ENCODE assay signal across 10 mouse cellular contexts in the genomic region with DNA sequence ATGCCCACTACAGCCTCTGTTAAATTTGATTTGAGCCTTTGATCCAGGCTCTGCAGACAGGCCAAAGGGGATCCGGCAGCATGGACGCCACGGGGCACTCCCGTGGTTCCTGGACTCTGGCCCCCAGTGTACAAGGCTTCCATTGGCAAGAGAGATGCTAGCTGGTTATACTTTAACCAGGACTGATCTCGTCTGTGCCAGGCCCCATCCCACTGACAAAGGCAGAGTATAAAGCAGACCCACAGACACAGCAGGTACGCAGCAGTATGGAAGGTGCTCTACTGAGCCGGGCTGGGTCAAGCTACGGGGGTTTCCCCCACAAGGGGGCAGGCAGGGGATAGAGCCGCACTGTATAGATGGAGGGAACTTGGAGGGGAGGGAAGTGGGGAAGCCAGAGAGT. TPM values are rescaled to one million over a fixed set of nuclear protein-coding genes. Genes with fewer than 3 reads are reported as not detected.
DNase-seq lines count a peak whose midpoint lies in the region; ATAC-seq and TF ChIP-seq lines count a peak whose summit lies in the region.
"Had no signal": no experiment of that assay in that cellular context is flagged by ENCODE, and none has a peak within 500 bp of the region (broad histone marks: within the 10 kb centered on the region; RNA-seq: fewer than 3 reads in every experiment).

No protein-coding gene starts in this region.

- H3K9ac ChIP-seq in hindbrain, embryonic 13.5 days = peak overlapping the region; percentile 13; the same call in 1 of the 2 replicates
- no peak overlapping the region for H3K9ac ChIP-seq in hindbrain, embryonic 14.5 days
- H3K9ac ChIP-seq in kidney, embryonic 14.5 days (ENCODE audit: low read depth, low read length) = no peak overlapping the region
- H3K9ac ChIP-seq in stomach, embryonic 15.5 days = no peak overlapping the region
- no peak overlapping the region for H3K9ac ChIP-seq in forebrain, embryonic 11.5 days (ENCODE audit: low read length)
- H3K9ac ChIP-seq: forebrain, embryonic 12.5 days; limb, embryonic 13.5 days had no signal

- peaks cover 7% of the 10 kb centered on the region for H3K4me1 ChIP-seq in hindbrain, embryonic 13.5 days (replicated peaks)
- no peaks in the 10 kb centered on the region for H3K4me1 ChIP-seq in hindbrain, embryonic 14.5 days (replicated peaks; ENCODE audit: control insufficient read depth, insufficient read depth, low read length)
- no peaks in the 10 kb centered on the region for H3K4me1 ChIP-seq in kidney, embryonic 14.5 days (ENCODE audit: control insufficient read depth, insufficient read depth, low read length)
- peaks cover 8% of the 10 kb centered on the region; the same call in 1 of the 2 replicates for H3K4me1 ChIP-seq in stomach, embryonic 15.5 days
- H3K4me1 ChIP-seq in forebrain, embryonic 11.5 days (replicated peaks; ENCODE audit: control insufficient read depth, insufficient read depth, low read length) = no peaks in the 10 kb centered on the region; the same call in 1 of the 2 replicates
- H3K4me1 ChIP-seq: limb, embryonic 13.5 days had no signal

- no peak overlapping the region for H3K4me3 ChIP-seq in hindbrain, embryonic 13.5 days
- H3K4me3 ChIP-seq in hindbrain, embryonic 14.5 days (replicated peaks; ENCODE audit: low read length) = no peak overlapping the region
- no peak overlapping the region for H3K4me3 ChIP-seq in kidney, embryonic 14.5 days (ENCODE audit: low read length)
- peak overlapping the region; percentile 18; the same call in 1 of the 2 replicates for H3K4me3 ChIP-seq in stomach, embryonic 15.5 days (replicated peaks)
- H3K4me3 ChIP-seq in gastrocnemius, adult 2 months = no peak overlapping the region
- no peak overlapping the region for H3K4me3 ChIP-seq in forebrain, embryonic 11.5 days (ENCODE audit: low read depth, low read length)
- H3K4me3 ChIP-seq: forebrain, embryonic 12.5 days; limb, embryonic 13.5 days had no signal

- H3K4me2 ChIP-seq in hindbrain, embryonic 13.5 days = no peak overlapping the region
- no peak overlapping the region for H3K4me2 ChIP-seq in hindbrain, embryonic 14.5 days (replicated peaks)
- H3K4me2 ChIP-seq in kidney, embryonic 14.5 days (replicated peaks; ENCODE audit: low read depth, low read length) = no peak overlapping the region; the same call in 1 of the 2 replicates
- peak overlapping the region; percentile 21; the same call in 1 of the 2 replicates for H3K4me2 ChIP-seq in stomach, embryonic 15.5 days
- H3K4me2 ChIP-seq in forebrain, embryonic 11.5 days (ENCODE audit: low read depth, low read length, severe bottlenecking) = no peak overlapping the region
- H3K4me2 ChIP-seq: forebrain, embryonic 12.5 days; limb, embryonic 13.5 days had no signal

- peaks cover 13% of the 10 kb centered on the region; the same call in 1 of the 2 replicates for H3K27me3 ChIP-seq in hindbrain, embryonic 13.5 days
- H3K27me3 ChIP-seq in hindbrain, embryonic 14.5 days (ENCODE audit: control insufficient read depth, insufficient read depth, low read length) = no peaks in the 10 kb centered on the region
- H3K27me3 ChIP-seq in kidney, embryonic 14.5 days (ENCODE audit: control insufficient read depth, insufficient read depth, low read length) = no peaks in the 10 kb centered on the region
- no peaks in the 10 kb centered on the region for H3K27me3 ChIP-seq in stomach, embryonic 15.5 days (replicated peaks)
- no peaks in the 10 kb centered on the region for H3K27me3 ChIP-seq in forebrain, embryonic 11.5 days (ENCODE audit: control insufficient read depth, insufficient read depth, low read length)

- intact Hi-C loops in gastrocnemius, adult 2 months (cut with DNase I) = no loop called here

- no peak for ATAC-seq in hindbrain, embryonic 13.5 days (ENCODE audit: low FRiP score)
- ATAC-seq in hindbrain, embryonic 14.5 days (ENCODE audit: low FRiP score) = no peak
- peak; percentile 76 for ATAC-seq in kidney, embryonic 14.5 days (ENCODE audit: low FRiP score, low TSS enrichment)
- ATAC-seq in stomach, embryonic 15.5 days (ENCODE audit: insufficient read depth, low FRiP score, low read depth) = peak; percentile 79
- ATAC-seq in forebrain, embryonic 11.5 days (replicated peaks; ENCODE audit: low FRiP score) = no peak

- 33% methylated on average over 9 of the region's 9 CpGs for WGBS in hindbrain, embryonic 13.5 days
- 29% methylated on average over 9 of the region's 9 CpGs for WGBS in hindbrain, embryonic 14.5 days
- WGBS in kidney, embryonic 14.5 days = 29% methylated on average over 9 of the region's 9 CpGs
- 32% methylated on average over 9 of the region's 9 CpGs for WGBS in stomach, embryonic 15.5 days
- 39% methylated on average over 9 of the region's 9 CpGs for WGBS in forebrain, embryonic 11.5 days

- no peak for TF ChIP-seq CTCF in gastrocnemius, adult 2 months (IDR thresholded peaks at IDR 0.05)

- H3K36me3 ChIP-seq in hindbrain, embryonic 13.5 days = no peaks in the 10 kb centered on the region
- no peaks in the 10 kb centered on the region for H3K36me3 ChIP-seq in hindbrain, embryonic 14.5 days (replicated peaks; ENCODE audit: control insufficient read depth, insufficient read depth)
- H3K36me3 ChIP-seq in kidney, embryonic 14.5 days (ENCODE audit: control insufficient read depth, insufficient read depth, low read length) = no peaks in the 10 kb centered on the region
- no peaks in the 10 kb centered on the region for H3K36me3 ChIP-seq in stomach, embryonic 15.5 days
- no peaks in the 10 kb centered on the region for H3K36me3 ChIP-seq in forebrain, embryonic 11.5 days (ENCODE audit: control insufficient read depth, insufficient read depth, low read length)
- H3K36me3 ChIP-seq: forebrain, embryonic 12.5 days; limb, embryonic 13.5 days had no signal

- no peaks in the 10 kb centered on the region for H3K9me3 ChIP-seq in hindbrain, embryonic 13.5 days
- no peaks in the 10 kb centered on the region for H3K9me3 ChIP-seq in hindbrain, embryonic 14.5 days (ENCODE audit: control insufficient read depth, low read length)
- no peaks in the 10 kb centered on the region for H3K9me3 ChIP-seq in kidney, embryonic 14.5 days (ENCODE audit: control insufficient read depth, low read length)
- H3K9me3 ChIP-seq in stomach, embryonic 15.5 days = no peaks in the 10 kb centered on the region
- no peaks in the 10 kb centered on the region for H3K9me3 ChIP-seq in forebrain, embryonic 11.5 days (ENCODE audit: control insufficient read depth, low read length)
- H3K9me3 ChIP-seq: forebrain, embryonic 12.5 days; limb, embryonic 13.5 days had no signal

- H3K27ac ChIP-seq in hindbrain, embryonic 13.5 days = no peak overlapping the region
- H3K27ac ChIP-seq in hindbrain, embryonic 14.5 days = no peak overlapping the region
- no peak overlapping the region for H3K27ac ChIP-seq in kidney, embryonic 14.5 days (ENCODE audit: low read depth, low read length)
- H3K27ac ChIP-seq in stomach, embryonic 15.5 days = peak overlapping the region; percentile 8; the same call in 1 of the 2 replicates
- no peak overlapping the region for H3K27ac ChIP-seq in gastrocnemius, adult 2 months
- H3K27ac ChIP-seq in forebrain, embryonic 11.5 days (ENCODE audit: low read depth, low read length) = no peak overlapping the region
- H3K27ac ChIP-seq: forebrain, embryonic 12.5 days; limb, embryonic 13.5 days had no signal

- DNase-seq in hindbrain, embryonic 14.5 days (ENCODE audit: low spot score) = no peak
- peak; percentile 52 for DNase-seq in c-Kit-negative CD71-positive TER-119-positive erythroid progenitor cells, embryonic 14.5 days (ENCODE audit: low read depth, low spot score)
- DNase-seq in urinary bladder, adult 2 months (ENCODE audit: low spot score) = no peak
- no peak for DNase-seq in gastrocnemius, adult 2 months
- DNase-seq in forebrain, embryonic 11.5 days (ENCODE audit: low spot score) = no peak

RNA-seq across cellular contexts. Expression of a gene that starts 0.4 kb away (rescaled TPM):
- polyA plus RNA-seq in hindbrain, embryonic 13.5 days (2015; fragmentation: Nextera tagmentation; extraction: Ambion mirVana) = 0.30 TPM in 1 of 2 replicates, not detected in the other
- 0.11 TPM in 1 of 2 replicates, not detected in the other for polyA plus RNA-seq in hindbrain, embryonic 14.5 days (2014; fragmentation: Nextera tagmentation; extraction: Ambion mirVana)
- 1.3 and 1.5 TPM in 2 replicates for polyA plus RNA-seq in kidney, embryonic 14.5 days (2014; fragmentation: Nextera tagmentation; extraction: Ambion mirVana)
- 16.4 and 19.9 TPM in 2 replicates for polyA plus RNA-seq in stomach, embryonic 15.5 days (2015; fragmentation: Nextera tagmentation; extraction: Ambion mirVana)
- not detected in 2 replicates for polyA plus RNA-seq in urinary bladder, adult 2 months (2012; rRNA removed)
- not detected for total RNA-seq in gastrocnemius, adult 2 months (2021)
- 2.1 and 2.8 TPM in 2 replicates for polyA plus RNA-seq in forebrain, embryonic 11.5 days (2014; fragmentation: Nextera tagmentation; extraction: Ambion mirVana)

RNA-seq across cellular contexts. Expression of a gene that starts 23.6 kb away (rescaled TPM):
- polyA plus RNA-seq in hindbrain, embryonic 13.5 days (2015; fragmentation: Nextera tagmentation; extraction: Ambion mirVana) = 33.5 and 35.1 TPM in 2 replicates
- 29.9 and 36.8 TPM in 2 replicates for polyA plus RNA-seq in hindbrain, embryonic 14.5 days (2014; fragmentation: Nextera tagmentation; extraction: Ambion mirVana)
- polyA plus RNA-seq in kidney, embryonic 14.5 days (2014; fragmentation: Nextera tagmentation; extraction: Ambion mirVana) = 0.49 and 0.73 TPM in 2 replicates
- polyA plus RNA-seq in stomach, embryonic 15.5 days (2015; fragmentation: Nextera tagmentation; extraction: Ambion mirVana) = 2.4 and 2.6 TPM in 2 replicates
- 0.44 and 0.49 TPM in 2 replicates for polyA plus RNA-seq in urinary bladder, adult 2 months (2012; rRNA removed)
- total RNA-seq in gastrocnemius, adult 2 months (2021) = under 1 TPM; 0.31 to 0.43 TPM
- polyA plus RNA-seq in forebrain, embryonic 11.5 days (2014; fragmentation: Nextera tagmentation; extraction: Ambion mirVana) = 6.3 and 6.7 TPM in 2 replicates

RNA-seq across cellular contexts. Expression of a gene that starts 28.2 kb away (rescaled TPM):
- 23.5 and 24.5 TPM in 2 replicates for polyA plus RNA-seq in hindbrain, embryonic 13.5 days (2015; fragmentation: Nextera tagmentation; extraction: Ambion mirVana)
- 19.0 and 19.2 TPM in 2 replicates for polyA plus RNA-seq in hindbrain, embryonic 14.5 days (2014; fragmentation: Nextera tagmentation; extraction: Ambion mirVana)
- 33.8 and 35.1 TPM in 2 replicates for polyA plus RNA-seq in kidney, embryonic 14.5 days (2014; fragmentation: Nextera tagmentation; extraction: Ambion mirVana)
- 26.3 and 26.7 TPM in 2 replicates for polyA plus RNA-seq in stomach, embryonic 15.5 days (2015; fragmentation: Nextera tagmentation; extraction: Ambion mirVana)
- polyA plus RNA-seq in urinary bladder, adult 2 months (2012; rRNA removed) = 73.9 and 89.8 TPM in 2 replicates
- total RNA-seq in gastrocnemius, adult 2 months (2021) = 10 to 100 TPM; 16.0 to 21.4 TPM
- polyA plus RNA-seq in forebrain, embryonic 11.5 days (2014; fragmentation: Nextera tagmentation; extraction: Ambion mirVana) = 34.7 and 40.8 TPM in 2 replicates

RNA-seq across cellular contexts. Expression of a gene that starts 34.6 kb away (rescaled TPM):
- 312 and 322 TPM in 2 replicates for polyA plus RNA-seq in hindbrain, embryonic 13.5 days (2015; fragmentation: Nextera tagmentation; extraction: Ambion mirVana)
- polyA plus RNA-seq in hindbrain, embryonic 14.5 days (2014; fragmentation: Nextera tagmentation; extraction: Ambion mirVana) = 416 and 468 TPM in 2 replicates
- polyA plus RNA-seq in kidney, embryonic 14.5 days (2014; fragmentation: Nextera tagmentation; extraction: Ambion mirVana) = 186 and 191 TPM in 2 replicates
- 324 and 331 TPM in 2 replicates for polyA plus RNA-seq in stomach, embryonic 15.5 days (2015; fragmentation: Nextera tagmentation; extraction: Ambion mirVana)
- 83.1 and 101 TPM in 2 replicates for polyA plus RNA-seq in urinary bladder, adult 2 months (2012; rRNA removed)
- 10 to 100 TPM; 24.8 to 28.8 TPM for total RNA-seq in gastrocnemius, adult 2 months (2021)
- polyA plus RNA-seq in forebrain, embryonic 11.5 days (2014; fragmentation: Nextera tagmentation; extraction: Ambion mirVana) = 332 and 356 TPM in 2 replicates

RNA-seq across cellular contexts. Expression of a gene that starts 35.5 kb away (rescaled TPM):
- not detected in 2 replicates for polyA plus RNA-seq in hindbrain, embryonic 13.5 days (2015; fragmentation: Nextera tagmentation; extraction: Ambion mirVana)
- not detected in 2 replicates for polyA plus RNA-seq in hindbrain, embryonic 14.5 days (2014; fragmentation: Nextera tagmentation; extraction: Ambion mirVana)
- polyA plus RNA-seq in kidney, embryonic 14.5 days (2014; fragmentation: Nextera tagmentation; extraction: Ambion mirVana) = not detected in 2 replicates
- polyA plus RNA-seq in stomach, embryonic 15.5 days (2015; fragmentation: Nextera tagmentation; extraction: Ambion mirVana) = not detected in 2 replicates
- polyA plus RNA-seq in urinary bladder, adult 2 months (2012; rRNA removed) = not detected in 2 replicates
- not detected for total RNA-seq in gastrocnemius, adult 2 months (2021)
- polyA plus RNA-seq in forebrain, embryonic 11.5 days (2014; fragmentation: Nextera tagmentation; extraction: Ambion mirVana) = not detected in 2 replicates
- polyA plus RNA-seq: forebrain, embryonic 12.5 days; limb, embryonic 13.5 days had no signal

Comparison
In these comparisons a context has a peak if more than half of its experiments do, and no peak if none do; other contexts are left out.
1. ATAC-seq: peak in kidney, embryonic 14.5 days (single experiment) and stomach, embryonic 15.5 days (single experiment); none in hindbrain, embryonic 13.5 days (single experiment), hindbrain, embryonic 14.5 days (single experiment) and forebrain, embryonic 11.5 days (single experiment).